Mouse (Mus musculus) hematopoietic stem cell, adult 5-6 weeks (primary cell): ENCODE measurements around the gene Itga11. TPM values are rescaled to one million over a fixed set of nuclear protein-coding genes. Genes with fewer than 3 reads are reported as not detected.
"Not testable (repeated sequence)": the region's sequence is repeated elsewhere in the genome, so short reads cannot be mapped to it uniquely, and the experiment has no call there.

Experiments
- ATAC-seq, 2 experiments: fragments of 125-278 bp in 1 of 2; replicated peaks in 1 of 2; 2 replicates each; pipeline ENCODE4 v1.8.0; 2016 to 2017; ENCODE audit warnings: inconsistent platforms in 2 of 2, mild to moderate bottlenecking in 2 of 2, moderate number of reproducible peaks in 2 of 2, low read depth in 1 of 2, moderate TSS enrichment in 1 of 2; ENCODE audit not compliant: low FRiP score in 2 of 2, poor library complexity in 2 of 2, severe bottlenecking in 2 of 2, insufficient read depth in 1 of 2, low TSS enrichment in 1 of 2
- total RNA-seq: library from RNA; stranded (forward); fragments of 172-1452, 232-1000 nt; gene quantifications from 2 replicates; pipeline ENCODE4 v1.2.3, GENCODE M21; 2017

Itga11 gene
- total RNA-seq = not detected in 2 replicates

DNA sequence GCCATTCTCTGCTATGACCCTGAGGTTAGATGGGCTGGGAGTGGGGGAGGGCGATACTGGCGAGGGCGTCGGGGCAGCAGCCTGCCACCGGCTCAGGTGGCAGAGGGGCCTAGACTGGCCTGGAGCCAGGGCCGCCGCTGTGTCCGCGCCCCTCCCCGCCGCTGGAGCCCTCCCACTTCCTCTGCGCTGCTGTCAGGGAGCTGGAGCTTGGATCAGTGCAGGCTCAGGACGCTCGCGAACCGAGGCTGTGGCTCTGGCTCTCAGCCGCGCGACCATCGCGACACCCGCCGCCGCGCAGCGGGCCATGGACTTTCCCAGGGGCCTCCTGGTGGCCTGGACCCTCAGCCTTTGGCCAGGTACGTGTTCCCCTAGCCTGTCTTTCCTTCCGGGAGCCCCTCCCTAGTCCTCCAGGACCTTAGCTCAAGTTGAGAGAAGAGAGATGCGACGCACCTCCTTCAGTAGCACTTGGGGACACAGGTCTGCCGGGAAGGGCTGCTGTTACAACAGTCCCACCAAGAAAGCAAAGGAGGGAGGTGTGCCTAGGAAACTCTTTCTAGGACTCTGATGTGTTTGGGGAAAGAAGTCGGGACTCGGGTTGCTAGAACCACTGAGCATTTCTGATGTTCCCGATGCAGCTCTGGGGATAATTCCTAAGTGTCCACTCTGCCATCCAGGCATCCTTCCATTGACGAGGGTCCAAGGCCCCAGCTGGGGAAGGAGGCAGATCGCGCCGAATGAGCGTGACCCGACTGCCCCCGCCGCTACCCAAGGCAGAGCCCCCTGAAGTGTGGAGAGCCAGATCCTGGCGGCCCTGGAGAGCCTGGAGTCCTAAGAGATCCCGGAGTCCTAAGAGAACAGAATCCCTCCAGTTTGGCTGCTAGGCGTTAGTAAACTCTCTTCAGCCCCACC lies at the start of gene Itga11:
Itga11 (plus strand) TSS at position 186 of the 909 bp plus-strand sequence.
- ATAC-seq = no peak

DNA sequence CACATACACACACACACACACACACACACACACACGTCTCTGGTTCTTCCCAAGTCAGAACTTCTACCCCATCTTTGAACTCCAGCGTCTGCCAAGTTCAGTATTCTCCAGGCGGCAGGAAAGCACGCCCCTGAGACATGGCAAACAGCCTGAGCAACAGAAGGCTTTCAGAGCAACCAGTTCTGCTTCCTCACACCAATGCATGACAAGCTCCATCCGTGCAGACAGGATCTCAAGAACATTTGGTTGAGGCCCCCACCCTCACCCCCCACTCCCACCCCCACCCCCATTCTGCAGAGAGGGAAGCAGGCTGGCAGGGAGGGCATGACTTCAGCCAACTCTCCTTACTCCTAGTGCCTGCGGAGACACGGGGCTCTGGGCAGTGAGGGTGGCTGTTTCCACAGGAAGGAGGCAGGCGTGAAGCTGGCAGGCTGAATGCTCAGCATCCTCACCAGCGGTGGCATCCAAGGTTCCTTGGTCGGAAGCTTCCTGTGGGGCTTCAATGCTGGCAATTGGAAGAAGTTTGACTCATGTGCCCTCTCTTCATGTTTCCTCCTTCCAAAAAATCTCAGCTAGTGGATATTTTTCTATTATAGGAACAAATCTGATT lies 46.9 kb upstream of the Itga11 start:
- ATAC-seq = no peak

- no peak for ATAC-seq
Observed at GRCm38 (mm10) chr9:62632392-62632791, 45.2 kb upstream of the Itga11 start.

- no peak for ATAC-seq
Observed at GRCm38 (mm10) chr9:62638045-62638444, 39.6 kb upstream of the Itga11 start.

DNA sequence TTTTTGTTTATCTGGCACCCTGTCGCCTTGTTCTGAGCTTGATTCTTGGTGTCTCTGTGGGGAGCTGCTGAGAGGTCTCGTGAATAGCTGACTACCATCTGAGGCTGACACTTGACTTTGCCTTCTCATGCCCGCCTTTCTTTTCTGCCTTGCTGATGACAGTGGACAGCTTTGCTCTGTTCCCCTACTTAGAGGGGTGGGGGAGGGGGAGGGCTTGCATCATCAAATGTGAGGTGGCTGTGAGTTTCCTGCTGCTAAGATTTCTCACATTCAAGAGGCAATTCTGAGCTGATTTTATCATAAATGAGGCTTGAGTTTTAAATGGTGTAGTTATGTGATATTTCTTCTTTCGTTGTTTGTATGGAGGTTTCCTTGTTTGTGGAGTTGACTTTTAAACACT lies 37.9 kb upstream of the Itga11 start:
- no peak for ATAC-seq

GRCm38 (mm10) chr9:62640188-62640587 lies 37.4 kb upstream of the Itga11 start:
- no peak for ATAC-seq

DNA sequence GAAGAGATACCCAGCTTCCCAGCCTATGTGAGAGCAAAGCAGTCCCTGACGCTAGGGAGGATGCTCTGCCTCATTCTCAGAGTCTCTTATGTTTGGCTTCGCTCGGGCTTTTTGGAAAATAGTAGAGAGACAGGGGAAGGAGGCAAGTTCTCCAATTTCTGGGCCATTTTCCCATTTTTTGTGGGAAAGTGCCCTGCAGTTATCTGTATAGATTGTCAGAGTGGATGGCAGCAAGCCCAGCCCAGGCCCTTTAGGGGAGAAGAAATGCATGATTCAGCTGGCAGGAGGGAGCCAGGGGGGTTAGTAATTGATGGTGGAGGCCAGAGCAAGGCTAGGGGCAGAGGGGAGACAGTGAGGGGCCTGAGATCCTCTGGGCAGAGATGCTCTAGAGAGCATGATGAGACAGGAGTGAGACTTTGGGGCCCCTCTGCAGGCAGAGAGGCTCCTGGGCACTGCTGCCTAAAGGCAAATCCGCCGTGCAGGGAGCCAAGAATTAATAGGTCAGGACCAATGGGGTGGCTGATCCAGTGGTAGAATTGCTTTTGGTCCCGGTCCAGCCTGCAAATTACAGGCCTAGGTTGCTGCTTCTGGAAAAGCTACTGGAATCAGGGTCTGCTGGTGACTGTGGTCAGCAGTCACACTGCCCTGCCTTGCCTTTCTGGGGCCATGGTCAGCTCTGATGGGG lies 31.8 kb upstream of the Itga11 start:
- ATAC-seq = no peak

GRCm38 (mm10) chr9:62646721-62647183 lies 30.9 kb upstream of the Itga11 start:
- no peak for ATAC-seq

DNA sequence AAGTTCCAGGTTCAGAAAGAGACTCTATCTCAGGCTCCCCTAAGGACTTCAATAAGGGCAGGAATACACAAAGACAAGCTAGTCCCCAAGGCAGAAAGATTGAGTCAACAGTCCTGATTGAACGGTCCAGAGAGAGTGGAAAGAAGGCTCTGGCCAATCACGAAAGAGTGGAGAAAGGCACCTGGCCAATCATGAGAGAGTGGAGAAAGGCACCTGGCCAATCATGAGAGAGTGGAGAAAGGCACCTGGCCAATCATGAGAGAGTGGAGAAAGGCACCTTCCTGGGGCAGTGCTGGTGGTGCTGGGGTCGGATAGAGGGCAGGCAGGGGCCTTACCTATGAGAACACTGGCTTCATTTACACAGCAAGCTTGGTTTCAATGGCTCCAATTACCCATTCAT lies 28.2 kb upstream of the Itga11 start:
- ATAC-seq = no peak

- ATAC-seq = no peak
Observed at GRCm38 (mm10) chr9:62650764-62651163, 26.9 kb upstream of the Itga11 start.

DNA sequence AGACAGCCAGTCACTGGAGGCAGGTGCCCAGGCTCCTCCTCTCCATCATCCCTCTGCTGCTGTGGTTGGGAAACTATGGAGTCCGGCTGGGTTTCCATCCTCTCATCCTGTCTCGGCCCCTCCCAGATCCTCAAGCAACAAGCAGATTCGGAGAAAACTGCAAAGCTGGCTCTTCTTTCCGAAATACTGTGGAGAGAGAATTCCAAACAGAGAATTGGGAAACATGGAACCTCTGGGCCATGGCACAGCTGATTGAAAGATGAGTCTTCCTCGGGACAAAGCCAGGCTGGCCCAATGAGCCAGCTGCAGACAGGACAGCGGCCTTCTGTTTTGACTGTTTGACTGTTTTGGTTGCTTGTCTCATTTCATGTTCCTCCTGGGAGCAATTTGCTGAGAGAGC lies 23.3 kb upstream of the Itga11 start:
- ATAC-seq = no peak

GRCm38 (mm10) chr9:62658016-62658415 lies 19.6 kb upstream of the Itga11 start:
- no peak for ATAC-seq

- no peak for ATAC-seq
Observed at GRCm38 (mm10) chr9:62659026-62659425, 18.6 kb upstream of the Itga11 start.

GRCm38 (mm10) chr9:62660971-62661370 lies 16.7 kb upstream of the Itga11 start:
- not testable (repeated sequence) for ATAC-seq

GRCm38 (mm10) chr9:62663443-62663842 lies 14.2 kb upstream of the Itga11 start:
- ATAC-seq = no peak

DNA sequence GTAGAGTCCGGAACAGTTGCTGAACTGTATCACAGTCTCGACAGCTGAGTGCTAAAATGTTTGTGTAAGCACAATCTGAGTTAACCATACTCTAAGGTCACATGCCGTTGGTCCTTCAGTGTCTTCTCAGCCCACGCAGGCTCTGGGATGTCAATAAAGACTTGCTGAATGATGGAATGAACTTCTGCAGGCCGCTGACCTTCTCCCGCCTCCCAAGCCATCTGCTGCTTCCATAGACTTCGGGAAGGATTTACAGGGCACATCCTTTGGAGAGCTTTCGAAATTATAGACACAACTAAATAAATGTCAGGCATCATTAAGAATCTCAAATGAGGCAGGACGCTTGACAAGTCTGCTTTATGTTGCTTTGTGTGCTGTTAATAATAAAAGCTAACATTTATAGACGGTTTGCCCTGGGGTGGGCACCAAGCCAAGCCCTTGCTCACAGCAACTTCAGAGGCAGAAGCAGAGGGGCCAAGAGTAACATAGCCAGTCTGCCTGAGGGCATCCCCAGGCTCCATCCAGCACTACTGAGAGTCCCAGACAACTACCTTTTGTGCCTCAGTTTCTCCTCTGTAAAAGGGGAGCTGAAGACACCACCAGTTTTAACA lies 13.4 kb upstream of the Itga11 start:
- no peak for ATAC-seq

DNA sequence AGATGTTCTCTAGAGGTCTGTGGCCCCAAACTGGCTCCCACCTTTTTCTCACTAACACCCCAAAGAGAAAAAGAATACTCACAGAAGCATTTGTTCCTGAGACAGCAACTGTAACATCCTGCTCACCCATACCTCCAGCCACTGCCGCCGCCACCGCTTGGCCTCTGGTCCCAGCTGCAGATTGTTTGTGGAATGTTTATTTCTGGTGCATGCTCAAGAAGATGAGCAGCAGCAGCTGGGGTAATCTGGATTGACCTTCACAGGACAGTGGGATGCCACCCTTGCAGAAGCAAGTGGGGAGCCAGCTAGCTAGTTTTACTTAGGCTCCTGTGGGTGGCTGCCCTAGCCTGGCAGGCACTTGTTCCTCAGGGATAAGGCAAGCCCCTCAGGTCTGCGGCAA lies 11.7 kb upstream of the Itga11 start:
- no peak for ATAC-seq

DNA sequence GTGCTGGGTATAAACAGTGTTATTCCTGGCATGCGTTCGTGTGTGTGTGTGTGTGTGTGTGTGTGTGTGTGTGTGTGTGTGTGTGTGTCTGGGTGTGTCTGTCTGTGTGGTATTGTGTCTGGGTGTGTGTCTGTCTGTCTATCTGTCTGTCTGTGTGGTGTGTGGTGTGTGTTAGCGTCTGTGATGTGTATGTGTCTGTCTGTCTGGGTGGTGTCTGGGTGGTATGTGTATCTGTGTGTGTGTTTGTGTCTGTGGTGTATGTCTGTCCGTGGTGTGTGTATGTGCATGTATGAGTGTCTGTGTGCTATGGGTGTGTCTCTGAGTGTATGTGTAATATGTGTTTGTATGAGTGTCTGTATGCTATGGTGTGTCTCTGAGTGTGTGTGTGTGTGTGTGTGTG lies 9.1 kb upstream of the Itga11 start:
- ATAC-seq = no peak
